Mouse (Mus musculus) adipocyte (in vitro differentiated cells): ENCODE measurements at regions not wholly inside any gene's neighbourhood (a gene's known extent, or its start where the extent isn't known, plus 50 kb on each side); places are given as distances from the start of the nearest gene placed in this dataset.
A peak's percentile ranks its signal among the peaks of the same experiment; 100 is the strongest.
"Not testable (repeated sequence)": the region's sequence is repeated elsewhere in the genome, so short reads cannot be mapped to it uniquely, and the experiment has no call there.

Experiments used
- DNase-seq: peaks from one replicate; pipeline ENCODE4 v3.0.0-alpha.2; 2016; ENCODE audit warnings: low spot score

- DNase-seq = no peak
These were observed 108.6 kb downstream of the Katnal1 start for GRCm38 (mm10) chr5:148820476-148820875.

GRCm38 (mm10) chr5:148819423-148819822 lies 109.7 kb downstream of the Katnal1 start:
- DNase-seq = no peak

- DNase-seq = peak; percentile 29
These were observed 110.4 kb downstream of the Katnal1 start for GRCm38 (mm10) chr5:148818746-148819145.

GRCm38 (mm10) chr5:148812840-148813239 lies 116.3 kb downstream of the Katnal1 start:
- DNase-seq = no peak

- peak; percentile 87 for DNase-seq
These were observed 117.1 kb downstream of the Katnal1 start for GRCm38 (mm10) chr5:148812016-148812415.

GRCm38 (mm10) chr5:148809485-148809884 lies 119.6 kb downstream of the Katnal1 start:
- DNase-seq = no peak

- DNase-seq = no peak
These were observed 120.1 kb downstream of the Katnal1 start for GRCm38 (mm10) chr5:148809055-148809454.

- DNase-seq = peak; percentile 68
These were observed 120.7 kb downstream of the Katnal1 start for GRCm38 (mm10) chr5:148808426-148808825.

- DNase-seq = no peak
These were observed 121.5 kb downstream of the Katnal1 start for GRCm38 (mm10) chr5:148807612-148808011.

GRCm38 (mm10) chr5:148805030-148805429 lies 124.1 kb downstream of the Katnal1 start:
- DNase-seq = no peak

GRCm38 (mm10) chr5:148803772-148804171 lies 125.3 kb downstream of the Katnal1 start:
- DNase-seq = no peak

- no peak for DNase-seq
These were observed 126.4 kb downstream of the Katnal1 start for GRCm38 (mm10) chr5:148802720-148803119.

GRCm38 (mm10) chr5:148798541-148798940 lies 130.6 kb downstream of the Katnal1 start:
- DNase-seq = no peak

GRCm38 (mm10) chr5:148796072-148796471 lies 133.0 kb downstream of the Katnal1 start:
- no peak for DNase-seq

- peak; percentile 26 for DNase-seq
These were observed 134.7 kb downstream of the Katnal1 start for GRCm38 (mm10) chr5:148794465-148794864.

- DNase-seq = peak; percentile 88
These were observed 136.2 kb downstream of the Katnal1 start for GRCm38 (mm10) chr5:148792736-148793440.

GRCm38 (mm10) chr5:148791651-148792050 lies 137.5 kb downstream of the Katnal1 start:
- DNase-seq = no peak

- DNase-seq = not testable (repeated sequence)
These were observed 138.8 kb downstream of the Katnal1 start for GRCm38 (mm10) chr5:148790343-148790742.

- no peak for DNase-seq
These were observed 139.3 kb downstream of the Katnal1 start for GRCm38 (mm10) chr5:148789823-148790222.

GRCm38 (mm10) chr5:148789147-148789566 lies 140.0 kb downstream of the Katnal1 start:
- DNase-seq = no peak

- no peak for DNase-seq
These were observed 140.4 kb downstream of the Katnal1 start for GRCm38 (mm10) chr5:148788690-148789089.

- no peak for DNase-seq
These were observed 141.8 kb downstream of the Katnal1 start for GRCm38 (mm10) chr5:148787270-148787669.

- DNase-seq = not testable (repeated sequence)
These were observed 148.0 kb downstream of the Katnal1 start for GRCm38 (mm10) chr5:148781076-148781475.
